Mouse (Mus musculus) kidney, adult 2 months (tissue): ENCODE measurements around the gene Dpp6.

Source experiments
- CTCF ChIP-seq: fragments of 200-500 bp; conservative IDR thresholded peaks from 2 replicates; pipeline ENCODE4 v1.5.1; 2011; ENCODE audit warnings: low read depth, mild to moderate bottlenecking, control low read depth, low read length, moderate library complexity, mixed read lengths; ENCODE audit not compliant: insufficient read depth, insufficient read length
- POLR2A ChIP-seq: fragments of 200-500 bp; IDR thresholded peaks from one replicate; pipeline ENCODE4 v1.6.1; 2011; ENCODE audit warnings: low read depth, low read length, control low read depth

DNA sequence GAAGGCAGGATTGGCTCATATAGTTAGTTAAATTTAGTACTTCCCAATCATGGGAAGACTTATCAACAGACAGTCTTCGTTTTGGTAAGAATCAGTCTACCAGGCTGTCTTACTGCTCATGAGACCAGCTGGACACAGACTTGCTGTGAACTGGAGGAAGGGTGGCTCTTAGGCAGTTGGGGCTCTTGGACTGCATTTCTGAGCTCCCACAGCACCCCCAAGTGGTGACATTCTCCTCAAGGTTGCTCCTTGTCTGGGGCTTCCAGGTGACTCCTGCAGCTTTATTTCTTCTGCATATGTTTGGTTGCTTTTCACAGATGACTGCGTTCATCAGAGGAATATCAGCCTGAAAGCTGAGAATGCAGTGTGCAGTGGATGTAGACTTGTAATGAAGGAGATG, 218.9 kb downstream of the Dpp6 start:
- TF ChIP-seq CTCF = no peak
- no peak for TF ChIP-seq POLR2A
